Mouse (Mus musculus) layer of hippocampus, adult 11-12 months (tissue): ENCODE measurements around the gene Olfr583.

Experiments
- DNase-seq: peaks from one replicate; pipeline ENCODE4 v3.0.0; 2022; ENCODE audit warnings: low spot score

Gene Olfr583

DNA sequence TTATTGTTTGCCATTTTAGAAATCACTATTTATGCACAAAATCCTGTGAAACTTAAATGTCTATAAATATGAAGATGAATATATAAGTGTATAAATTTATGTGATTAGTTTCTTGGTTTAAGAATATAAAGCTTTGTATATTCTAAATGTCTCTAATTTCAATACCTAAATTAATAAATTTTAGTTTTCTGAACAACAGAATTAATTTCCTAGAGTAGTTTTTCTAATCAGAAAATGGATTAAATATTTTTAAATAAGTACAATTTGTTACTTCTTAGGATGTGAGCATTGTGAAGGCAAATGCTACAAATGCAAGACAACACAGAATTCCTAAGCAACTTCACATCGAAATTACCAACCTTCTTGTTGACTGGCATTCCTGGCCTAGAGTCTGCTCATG, at the start of gene Olfr583:
TSS of gene Olfr583 (plus strand) at position 301 of the 400 bp plus-strand sequence.
- DNase-seq = no peak

GRCm38 (mm10) chr7:103037724-103038123, 13.4 kb upstream of the Olfr583 start, which contains the start of gene Olfr582:
TSS of gene Olfr582 (plus strand) at chr7:103038024.
- DNase-seq = no peak

DNA sequence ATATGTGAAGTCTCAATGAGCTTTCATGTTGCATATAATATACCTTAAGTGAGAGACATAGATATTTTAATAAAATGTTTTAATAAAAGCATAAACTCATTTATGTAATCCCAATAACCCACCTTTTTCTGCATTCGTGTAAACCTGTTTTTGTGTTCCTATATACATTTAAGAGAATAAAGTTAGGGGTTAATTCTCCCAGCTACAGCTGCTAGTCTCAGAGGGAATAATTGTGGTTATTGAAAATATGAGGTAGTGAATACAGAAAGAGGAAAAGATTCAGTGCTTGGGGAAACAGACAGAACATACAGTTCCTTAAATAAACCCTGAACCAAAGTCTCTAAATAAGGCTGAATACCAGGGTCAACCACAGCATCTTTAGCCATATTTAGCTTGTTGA, 30.5 kb downstream of the Olfr583 start, which contains the start of gene Olfr584:
TSS of gene Olfr584 (plus strand) at position 301 of the 400 bp plus-strand sequence.
- DNase-seq = no peak

DNA sequence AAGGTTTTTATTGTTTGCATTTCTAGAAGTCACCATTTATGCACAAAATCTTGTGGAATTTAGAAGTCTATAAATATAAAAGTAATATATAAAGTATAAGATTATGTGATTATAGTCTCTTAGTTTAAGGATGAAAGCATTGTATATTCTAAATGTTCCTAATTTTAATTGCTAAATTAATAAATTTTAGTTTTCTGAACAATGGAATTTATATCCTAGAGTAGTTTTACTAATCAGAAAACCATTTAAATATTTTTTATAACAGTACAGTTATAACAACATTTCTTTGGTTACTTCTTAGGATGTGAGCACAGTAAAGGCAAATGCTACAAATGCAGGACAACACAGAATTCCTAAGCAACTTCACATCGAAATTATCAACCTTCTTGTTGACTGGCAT, 46.3 kb downstream of the Olfr583 start, which contains the start of gene Olfr585:
TSS of gene Olfr585 (plus strand) at position 301 of the 400 bp plus-strand sequence.
- no peak for DNase-seq
